Mouse (Mus musculus) hindbrain, embryonic 16.5 days (tissue): ENCODE data around the gene Gemin7. TPM values are rescaled to one million over a fixed set of nuclear protein-coding genes. Genes with fewer than 3 reads are reported as not detected.

Source experiments
- ATAC-seq: fragments of 200-750 bp; cut with Nextera tagmentation; 2 replicates; pipeline ENCODE4 v1.8.0; 2017; ENCODE audit warnings: moderate TSS enrichment, moderate library complexity
- H3K27ac ChIP-seq: fragments of 300-500 bp; sonication (generic); 2 replicates; pipeline ENCODE4 v1.5.1; 2014; ENCODE audit warnings: low read depth, mild to moderate bottlenecking, control low read depth, low read length, moderate library complexity
- H3K27me3 ChIP-seq: fragments of 300-500 bp; sonication (generic); replicated peaks from 2 replicates; pipeline ENCODE4 v1.6.1; 2014; ENCODE audit warnings: low read length; ENCODE audit not compliant: control insufficient read depth, insufficient read depth
- H3K36me3 ChIP-seq: fragments of 300-500 bp; sonication (generic); 2 replicates; pipeline ENCODE4 v1.6.1; 2014; ENCODE audit warnings: mild to moderate bottlenecking, low read length, moderate library complexity, mixed read lengths; ENCODE audit not compliant: control insufficient read depth, insufficient read depth
- H3K4me1 ChIP-seq: fragments of 300-500 bp; sonication (generic); 2 replicates; pipeline ENCODE4 v1.6.1; 2014; ENCODE audit warnings: low read depth, low read length; ENCODE audit not compliant: control insufficient read depth, insufficient read depth
- H3K4me2 ChIP-seq: fragments of 300-500 bp; sonication (generic); 2 replicates; pipeline ENCODE4 v1.6.1; 2014; ENCODE audit warnings: mild to moderate bottlenecking, low read length, control low read depth, moderate library complexity
- H3K4me3 ChIP-seq: fragments of 300-500 bp; sonication (generic); 2 replicates; pipeline ENCODE4 v1.5.1; 2014; ENCODE audit warnings: mild to moderate bottlenecking, low read length, control low read depth, moderate library complexity
- H3K9ac ChIP-seq: fragments of 300-500 bp; sonication (generic); 2 replicates; pipeline ENCODE4 v1.6.1; 2014; ENCODE audit warnings: low read depth, mild to moderate bottlenecking, control low read depth, low read length, moderate library complexity
- H3K9me3 ChIP-seq: fragments of 300-500 bp; sonication (generic); 2 replicates; pipeline ENCODE4 v1.6.1; 2014; ENCODE audit warnings: mild to moderate bottlenecking, low read length, moderate library complexity; ENCODE audit not compliant: control insufficient read depth
- WGBS: fragments of 180-500 bp; shearing (Covaris S2); extraction: QIAGEN DNeasy Blood & Tissue Kit; methylation state at CpG from one replicate; pipeline ENCODE4 v1.1.7; 2014; 5-methylcytosine and 5-hydroxymethylcytosine counted together
- polyA plus RNA-seq: library from polyadenylated mRNA; unstranded; fragments of >200 nt; fragmentation: Nextera tagmentation; extraction: Ambion mirVana; gene quantifications from 2 replicates; pipeline ENCODE4 v1.2.1, GENCODE M21; 2015

The Gemin7 gene
- polyA plus RNA-seq, 1 experiment from 2014 or later: 162 TPM

DNA sequence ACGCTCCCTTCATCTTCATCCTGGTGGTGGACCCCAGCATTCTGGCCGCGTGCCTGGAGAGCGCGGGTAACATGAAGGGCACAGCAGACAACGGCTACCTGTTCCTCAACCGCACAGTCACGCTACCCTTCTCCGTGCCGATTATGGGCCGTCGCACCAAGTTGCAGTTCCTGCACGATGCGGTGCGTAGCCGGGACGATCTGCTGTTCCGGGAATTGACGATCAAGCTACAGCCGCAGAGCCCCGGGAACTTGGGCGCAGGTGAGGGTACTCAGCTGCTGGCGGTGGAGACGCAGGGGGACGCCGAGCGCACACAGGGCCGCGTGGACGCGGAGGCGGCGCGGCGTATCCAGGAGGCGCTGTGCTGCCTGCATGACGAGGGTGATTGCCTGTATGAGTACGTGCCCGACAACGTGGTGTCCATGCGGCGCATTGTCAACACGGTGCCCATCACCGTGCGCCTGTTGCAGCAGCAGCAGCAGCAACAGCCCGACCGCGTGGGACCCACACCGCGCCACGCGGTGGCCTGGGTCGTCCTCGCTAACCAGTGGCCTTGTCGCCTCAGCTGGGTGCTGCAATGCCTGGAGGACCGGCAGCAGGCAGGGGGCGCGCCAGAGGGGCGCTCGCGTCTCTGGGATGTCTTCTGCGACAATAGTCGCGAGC lies 53.5 kb downstream of the Gemin7 start:
- H3K9me3 ChIP-seq: no peaks in the 10 kb centered on the region
- WGBS: 1% methylated on average over 60 of the region's 64 CpGs
- peak overlapping the region; percentile 39 for H3K9ac ChIP-seq
- no peak overlapping the region for H3K27ac ChIP-seq
- peak overlapping the region; percentile 66 for H3K4me2 ChIP-seq
- peak; percentile 75 for ATAC-seq
- H3K27me3 ChIP-seq: peaks cover 47% of the 10 kb centered on the region
- no peaks in the 10 kb centered on the region; the same call in 1 of the 2 replicates for H3K36me3 ChIP-seq
- peaks cover 19% of the 10 kb centered on the region for H3K4me1 ChIP-seq
- H3K4me3 ChIP-seq: peak overlapping the region; percentile 42

DNA sequence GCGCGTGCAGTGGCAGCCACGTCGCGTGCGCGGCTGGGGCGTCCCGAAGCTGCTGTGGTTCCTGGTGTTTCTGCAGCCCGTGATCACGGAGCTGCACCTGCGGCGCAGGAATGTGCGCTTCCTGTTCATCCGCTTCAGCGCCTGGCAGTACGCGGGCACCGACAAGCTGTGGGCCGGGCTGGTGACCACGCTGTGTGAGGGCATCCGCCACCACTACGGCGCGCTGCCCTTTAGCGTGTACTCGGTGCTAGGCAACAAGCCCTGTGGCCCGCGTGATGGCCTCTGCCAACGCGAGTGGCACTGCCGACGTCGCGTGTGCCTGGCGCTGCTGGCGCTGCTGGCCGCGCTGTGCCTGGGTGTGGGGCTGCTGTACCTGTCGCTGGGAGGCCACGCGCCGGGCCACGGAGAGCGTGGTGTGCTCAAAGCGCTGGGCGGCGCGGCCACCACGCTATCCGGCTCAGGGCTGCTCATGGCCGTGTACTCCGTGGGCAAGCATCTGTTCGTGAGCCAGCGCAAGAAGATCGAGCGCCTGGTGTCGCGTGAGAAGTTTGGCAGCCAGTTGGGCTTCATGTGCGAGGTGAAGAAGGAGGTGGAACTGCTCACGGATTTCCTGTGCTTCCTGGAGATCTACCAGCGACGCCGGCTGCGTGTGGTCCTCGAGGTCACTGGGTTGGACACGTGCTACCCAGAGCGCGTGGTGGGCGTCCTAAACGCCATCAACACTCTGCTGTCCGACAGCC lies 54.2 kb downstream of the Gemin7 start:
- Histone ChIP-seq H3K9me3 (no peaks in the 10 kb centered on the region), H3K4me1 (peaks cover 19% of the 10 kb centered on the region), H3K9ac (peak overlapping the region; percentile 51), H3K27me3 (peaks cover 51% of the 10 kb centered on the region), H3K4me3 (peak overlapping the region; percentile 42), H3K4me2 (peak overlapping the region; percentile 66), H3K27ac (no peak overlapping the region), H3K36me3 (no peaks in the 10 kb centered on the region)
- 9% methylated on average over 72 of the region's 72 CpGs for WGBS
- ATAC-seq: peak; percentile 31; the same call in 1 of the 2 replicates

DNA sequence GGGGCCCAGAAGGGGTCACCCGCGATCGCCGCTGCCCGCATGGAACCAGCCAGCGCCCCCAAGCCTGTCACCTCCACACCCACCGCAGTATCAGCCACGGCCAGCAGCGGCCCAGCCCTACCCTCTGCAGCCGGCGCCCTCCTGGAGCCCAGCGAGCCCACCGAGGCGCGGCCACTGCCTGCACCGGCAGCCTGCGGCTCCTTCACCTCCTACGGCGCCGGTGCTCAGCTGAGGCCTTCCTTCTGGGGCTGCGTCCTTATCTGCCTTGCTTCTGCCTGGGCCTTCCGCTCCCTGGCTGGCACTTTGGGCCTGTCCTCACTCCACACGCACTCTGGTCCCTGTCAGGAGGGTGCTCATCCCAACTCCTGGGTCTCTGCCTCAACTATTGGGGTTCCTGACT lies 57.4 kb downstream of the Gemin7 start:
- no peak for ATAC-seq
- Histone ChIP-seq H3K36me3 (no peaks in the 10 kb centered on the region), H3K27me3 (peaks cover 46% of the 10 kb centered on the region), H3K9ac (peak overlapping the region; percentile 20), H3K4me3 (peak overlapping the region; percentile 6; the same call in 1 of the 2 replicates), H3K9me3 (no peaks in the 10 kb centered on the region), H3K4me2 (peak overlapping the region; percentile 34), H3K27ac (no peak overlapping the region), H3K4me1 (peaks cover 23% of the 10 kb centered on the region)
- 5% methylated on average over 19 of the region's 23 CpGs for WGBS

DNA sequence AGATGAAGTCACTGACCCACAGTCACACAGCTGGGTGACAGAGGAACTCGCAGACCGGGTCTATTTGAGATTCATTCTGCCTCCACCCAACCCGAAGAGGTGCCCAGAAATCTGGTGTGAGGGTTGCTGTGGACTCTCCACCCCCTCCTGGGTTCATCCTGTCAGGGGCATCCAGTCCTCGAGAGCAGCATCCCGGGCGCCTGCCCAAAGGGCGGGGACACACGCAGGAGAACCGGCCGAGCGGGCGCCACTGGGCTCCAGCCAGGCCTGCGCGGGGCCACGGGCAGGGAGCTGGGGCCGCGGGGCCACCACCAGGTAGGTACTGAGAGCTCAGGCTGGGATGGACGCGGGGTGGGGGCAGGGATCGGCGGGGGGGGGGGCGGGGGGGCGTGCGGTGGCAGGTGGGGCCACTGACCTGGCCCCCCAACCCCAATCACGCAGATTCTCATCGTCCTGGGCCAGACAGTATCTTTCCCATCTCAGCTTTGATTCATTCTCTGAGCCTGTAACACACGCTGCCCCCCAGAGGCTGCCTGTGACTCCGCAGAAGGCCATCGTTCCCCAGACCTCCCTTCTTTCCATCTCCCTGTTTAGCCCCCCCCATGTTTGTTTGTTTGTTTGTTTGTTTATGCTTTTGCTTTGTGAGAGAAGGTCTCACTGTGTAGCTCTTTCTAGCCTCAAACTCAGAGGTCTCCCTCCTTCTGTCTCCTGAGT lies 59.6 kb downstream of the Gemin7 start, which contains the start of gene Nkpd1:
Gene Nkpd1 (plus strand): TSS at position 187 of the 714 bp plus-strand sequence.
- Histone ChIP-seq H3K4me1 (peaks cover 9% of the 10 kb centered on the region), H3K4me3 (peak within 1 kb of the TSS; percentile 30; the same call in 1 of the 2 replicates), H3K9me3 (no peaks in the 10 kb centered on the region), H3K4me2 (peak within 1 kb of the TSS; percentile 57), H3K36me3 (no peaks in the 10 kb centered on the region), H3K9ac (peak within 1 kb of the TSS; percentile 64), H3K27ac (no peak within 1 kb of the TSS), H3K27me3 (peaks cover 34% of the 10 kb centered on the region)
- ATAC-seq: no peak
- WGBS: 5% methylated on average over 16 of the region's 29 CpGs

Other genes with a start within 250 kb of the Gemin7 start
- 80.6 and 87.2 TPM in 2 replicates for gene Ercc1, start 232.8 kb downstream of the Gemin7 start, polyA plus RNA-seq
- 23.1 and 23.6 TPM in 2 replicates for gene Cd3eap, start 218.1 kb downstream of the Gemin7 start, polyA plus RNA-seq
- 1.5 and 1.9 TPM in 2 replicates for gene Ppp1r13l, start 217.8 kb downstream of the Gemin7 start, polyA plus RNA-seq
- gene Ercc2, start 195.6 kb downstream of the Gemin7 start, polyA plus RNA-seq: 22.6 and 25.1 TPM in 2 replicates
- gene Klc3, start 173.5 kb downstream of the Gemin7 start, polyA plus RNA-seq: 2.2 and 2.5 TPM in 2 replicates
- gene Ckm, start 172.8 kb downstream of the Gemin7 start, polyA plus RNA-seq: 0.64 and 47.3 TPM in 2 replicates
- 13.5 and 15.9 TPM in 2 replicates for gene Mark4, start 118.8 kb downstream of the Gemin7 start, polyA plus RNA-seq
- gene Exoc3l2, start 114.3 kb downstream of the Gemin7 start, polyA plus RNA-seq: 0.97 and 1.5 TPM in 2 replicates
- 3.5 and 4.2 TPM in 2 replicates for gene Bloc1s3, start 69.2 kb downstream of the Gemin7 start, polyA plus RNA-seq
- 36.3 and 37.1 TPM in 2 replicates for gene Trappc6a, start 69.2 kb downstream of the Gemin7 start, polyA plus RNA-seq
- 0.99 and 2.3 TPM in 2 replicates for gene Nkpd1, start 59.8 kb downstream of the Gemin7 start, polyA plus RNA-seq
- 37.7 and 38.3 TPM in 2 replicates for gene Ppp1r37, start 14.5 kb downstream of the Gemin7 start, polyA plus RNA-seq
- gene Zfp296, start 308 bp downstream of the Gemin7 start, polyA plus RNA-seq: 0.20 and 0.46 TPM in 2 replicates
- gene Clasrp, start 26.9 kb upstream of the Gemin7 start, polyA plus RNA-seq: 54.1 and 54.4 TPM in 2 replicates
- gene Relb, start 51.8 kb upstream of the Gemin7 start, polyA plus RNA-seq: 6.7 and 6.9 TPM in 2 replicates
- gene Clptm1, start 87.4 kb upstream of the Gemin7 start, polyA plus RNA-seq: 138 and 140 TPM in 2 replicates
- not detected in 2 replicates for gene Apoc2, start 100.3 kb upstream of the Gemin7 start, polyA plus RNA-seq
- not detected in 2 replicates for gene Gm44805, start 103.8 kb upstream of the Gemin7 start, polyA plus RNA-seq
- gene Apoc4, start 103.9 kb upstream of the Gemin7 start, polyA plus RNA-seq: not detected in 2 replicates
- 1.4 and 3.1 TPM in 2 replicates for gene Apoc1, start 115.1 kb upstream of the Gemin7 start, polyA plus RNA-seq
- gene Apoe, start 121.6 kb upstream of the Gemin7 start, polyA plus RNA-seq: 849 and 1,414 TPM in 2 replicates
- 134 and 135 TPM in 2 replicates for gene Tomm40, start 137.8 kb upstream of the Gemin7 start, polyA plus RNA-seq
- 57.7 and 59.7 TPM in 2 replicates for gene Nectin2, start 172.9 kb upstream of the Gemin7 start, polyA plus RNA-seq
- gene Bcam, start 193.4 kb upstream of the Gemin7 start, polyA plus RNA-seq: 24.4 and 24.6 TPM in 2 replicates
- gene Cblc, start 219.2 kb upstream of the Gemin7 start, polyA plus RNA-seq: 0.34 and 0.41 TPM in 2 replicates
- 0.70 and 1.2 TPM in 2 replicates for gene Bcl3, start 245.2 kb upstream of the Gemin7 start, polyA plus RNA-seq